10 mouse cellular contexts compared by ENCODE assay signal in genomic region chr17:64873651-64874072, GRCm38 (mm10). TPM values are rescaled to one million over a fixed set of nuclear protein-coding genes. Genes with fewer than 3 reads are reported as not detected.
DNase-seq lines count a peak whose midpoint lies in the region; ATAC-seq and TF ChIP-seq lines count a peak whose summit lies in the region.
"Had no signal": no experiment of that assay in that cellular context is flagged by ENCODE, and none has a peak within 500 bp of the region (broad histone marks: within the 10 kb centered on the region; RNA-seq: fewer than 3 reads in every experiment).

No protein-coding gene starts in this region.

- no peak overlapping the region for H3K4me3 ChIP-seq in hindbrain, embryonic 10.5 days
- no peak overlapping the region for H3K4me3 ChIP-seq in hindbrain, embryonic 12.5 days
- H3K4me3 ChIP-seq in lung, postnatal 0 days (ENCODE audit: low read depth, low read length): no peak overlapping the region
- H3K4me3 ChIP-seq: embryonic facial prominence, embryonic 15.5 days had no signal

- whole genome bisulfite sequencing in hindbrain, embryonic 10.5 days: 15% methylated on average over 4 of the region's 4 CpGs
- 16% methylated on average over 4 of the region's 4 CpGs for WGBS in hindbrain, embryonic 12.5 days
- 35% methylated on average over 4 of the region's 4 CpGs for WGBS in lung, postnatal 0 days

- no peaks in the 10 kb centered on the region for H3K36me3 ChIP-seq in hindbrain, embryonic 10.5 days
- no peaks in the 10 kb centered on the region for H3K36me3 ChIP-seq in hindbrain, embryonic 12.5 days
- H3K36me3 ChIP-seq in lung, postnatal 0 days (ENCODE audit: insufficient read depth, low read length): no peaks in the 10 kb centered on the region
- H3K36me3 ChIP-seq in splenic B cell, adult 2 months (ENCODE audit: control insufficient read depth, insufficient read depth, low read length, poor library complexity, severe bottlenecking): no peaks in the 10 kb centered on the region
- H3K36me3 ChIP-seq: embryonic facial prominence, embryonic 15.5 days had no signal

- no peak for ATAC-seq in hindbrain, embryonic 12.5 days (ENCODE audit: low FRiP score)
- ATAC-seq in CD4-positive, CD25-positive, alpha-beta regulatory T cell, adult 4 months: peak; percentile 53
- ATAC-seq in granulocyte monocyte progenitor cell, adult 5-6 weeks (replicated peaks; ENCODE audit: poor library complexity, severe bottlenecking): peak; percentile 90
- no peak for ATAC-seq in lung, postnatal 0 days

- H3K9me3 ChIP-seq in hindbrain, embryonic 10.5 days: no peaks in the 10 kb centered on the region
- H3K9me3 ChIP-seq in hindbrain, embryonic 12.5 days (replicated peaks): no peaks in the 10 kb centered on the region
- no peaks in the 10 kb centered on the region for H3K9me3 ChIP-seq in lung, postnatal 0 days (ENCODE audit: low read length)
- H3K9me3 ChIP-seq: embryonic facial prominence, embryonic 15.5 days had no signal

- no peak overlapping the region for H3K9ac ChIP-seq in hindbrain, embryonic 12.5 days
- no peak overlapping the region for H3K9ac ChIP-seq in lung, postnatal 0 days (replicated peaks; ENCODE audit: low read depth)
- H3K9ac ChIP-seq: embryonic facial prominence, embryonic 15.5 days had no signal

- no peaks in the 10 kb centered on the region for H3K27me3 ChIP-seq in hindbrain, embryonic 10.5 days (ENCODE audit: insufficient read depth, poor library complexity, severe bottlenecking)
- no peaks in the 10 kb centered on the region for H3K27me3 ChIP-seq in hindbrain, embryonic 12.5 days
- H3K27me3 ChIP-seq in lung, postnatal 0 days (replicated peaks; ENCODE audit: insufficient read depth, low read length): no peaks in the 10 kb centered on the region
- no peaks in the 10 kb centered on the region for H3K27me3 ChIP-seq in splenic B cell, adult 2 months (ENCODE audit: control insufficient read depth, insufficient read depth, low read length, poor library complexity, severe bottlenecking)

- H3K4me1 ChIP-seq in hindbrain, embryonic 10.5 days (replicated peaks): peaks cover 9% of the 10 kb centered on the region
- no peaks in the 10 kb centered on the region; the same call in 1 of the 2 replicates for H3K4me1 ChIP-seq in hindbrain, embryonic 12.5 days
- H3K4me1 ChIP-seq in lung, postnatal 0 days (ENCODE audit: insufficient read depth, low read depth, low read length): no peaks in the 10 kb centered on the region
- H3K4me1 ChIP-seq: embryonic facial prominence, embryonic 15.5 days had no signal

- TF ChIP-seq CTCF in lung, postnatal 0 days (IDR thresholded peaks at IDR 0.05): peak; percentile 95

- peak; percentile 38 for DNase-seq in hindbrain, embryonic 10.5 days (ENCODE audit: low spot score)
- DNase-seq in adipocyte (ENCODE audit: low spot score): peak; percentile 30
- DNase-seq in lung, postnatal 0 days (ENCODE audit: low spot score): peak; percentile 57
- peak; percentile 86 for DNase-seq in splenic B cell, adult 2 months (ENCODE audit: low read depth, low spot score)
- DNase-seq in left cerebral cortex, adult 8-10 months (ENCODE audit: low spot score in 2 of 2): no peak

- peak overlapping the region; percentile 19 for H3K27ac ChIP-seq in hindbrain, embryonic 10.5 days
- H3K27ac ChIP-seq in hindbrain, embryonic 12.5 days: no peak overlapping the region
- no peak overlapping the region for H3K27ac ChIP-seq in lung, postnatal 0 days (ENCODE audit: low read length)
- H3K27ac ChIP-seq: embryonic facial prominence, embryonic 15.5 days had no signal

- no peak for TF ChIP-seq EP300 in lung, postnatal 0 days (IDR thresholded peaks at IDR 0.05)

- no peak overlapping the region for H3K4me2 ChIP-seq in hindbrain, embryonic 12.5 days (replicated peaks)
- no peak overlapping the region for H3K4me2 ChIP-seq in lung, postnatal 0 days (replicated peaks; ENCODE audit: low read depth, low read length)
- H3K4me2 ChIP-seq: embryonic facial prominence, embryonic 15.5 days had no signal

RNA-seq across cellular contexts. Expression of gene 4930583I09Rik, which starts 37.8 kb away (rescaled TPM):
- not detected in 2 replicates for polyA plus RNA-seq in hindbrain, embryonic 10.5 days (2016; fragmentation: Nextera tagmentation; extraction: Ambion mirVana)
- not detected in 2 replicates for polyA plus RNA-seq in hindbrain, embryonic 12.5 days (2016; fragmentation: Nextera tagmentation; extraction: Ambion mirVana)
- polyA plus RNA-seq in CD4-positive, CD25-positive, alpha-beta regulatory T cell, adult 4 months (2017; shearing (Covaris generic)): under 1 TPM in 1 of 2 experiments, not detected in 1; 0.89 TPM
- total RNA-seq in granulocyte monocyte progenitor cell, adult 5-6 weeks (2014; fragmentation: Nextera tagmentation): not detected in 2 replicates
- not detected in 2 replicates for total RNA-seq in granulocyte monocyte progenitor cell, adult 5-6 weeks (2017)
- not detected in 2 replicates for polyA plus RNA-seq in lung, postnatal 0 days (2015; fragmentation: Nextera tagmentation; extraction: Ambion mirVana)
- not detected for total RNA-seq in left cerebral cortex, adult 8-10 months (2022)
- polyA plus RNA-seq: embryonic facial prominence, embryonic 15.5 days; lung, embryonic 16.5 days had no signal

Comparison
In these comparisons a context has a peak if more than half of its experiments do, and no peak if none do; other contexts are left out.
1. DNase-seq: peak in hindbrain, embryonic 10.5 days (single experiment), adipocyte (single experiment), lung, postnatal 0 days (single experiment) and splenic B cell, adult 2 months (single experiment); none in left cerebral cortex, adult 8-10 months (0 of 2).
2. ATAC-seq: peak in CD4-positive, CD25-positive, alpha-beta regulatory T cell, adult 4 months (single experiment) and granulocyte monocyte progenitor cell, adult 5-6 weeks (single experiment); none in hindbrain, embryonic 12.5 days (single experiment) and lung, postnatal 0 days (single experiment).